28 mouse cellular contexts compared by ENCODE assay signal in the genomic region with DNA sequence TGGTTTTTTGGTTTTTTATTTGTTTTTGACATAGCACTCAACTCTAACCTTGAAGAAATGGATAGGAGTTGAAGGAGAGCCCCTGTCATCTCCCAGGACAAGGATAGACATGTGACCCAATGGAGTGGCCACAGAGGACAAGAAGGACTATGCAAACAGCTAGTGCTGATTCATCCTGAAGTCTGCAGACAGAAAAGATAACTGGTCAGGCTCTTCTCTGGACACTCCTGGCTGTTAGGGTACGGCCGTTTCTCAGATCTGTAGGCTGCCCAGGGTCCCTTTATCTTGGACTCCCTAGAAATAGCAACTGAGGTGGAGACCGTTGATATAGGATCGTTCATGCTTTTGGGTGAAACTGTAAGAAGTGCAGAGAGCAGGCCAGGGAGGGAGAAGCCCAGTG. TPM values are rescaled to one million over a fixed set of nuclear protein-coding genes. Genes with fewer than 3 reads are reported as not detected.
DNase-seq lines count a peak whose midpoint lies in the region; ATAC-seq lines count a peak whose summit lies in the region.
"Had no signal": no experiment of that assay in that cellular context is flagged by ENCODE, and none has a peak within 500 bp of the region (broad histone marks: within the 10 kb centered on the region; RNA-seq: fewer than 3 reads in every experiment).

No protein-coding gene starts in this region.

- H3K4me3 ChIP-seq in heart, embryonic 11.5 days (ENCODE audit: low read depth, low read length): no peak overlapping the region
- peak overlapping the region; percentile 79 for H3K4me3 ChIP-seq in erythroblast, embryonic 14.5 days (replicated peaks)
- peak overlapping the region; percentile 33 for H3K4me3 ChIP-seq in liver, embryonic 13.5 days (replicated peaks)
- H3K4me3 ChIP-seq: hindbrain, embryonic 12.5 days; myocyte; neural tube, embryonic 12.5 days had no signal

- H3K9ac ChIP-seq in heart, embryonic 11.5 days (ENCODE audit: low read depth, low read length): no peak overlapping the region
- peak overlapping the region; percentile 61 for H3K9ac ChIP-seq in liver, embryonic 13.5 days
- H3K9ac ChIP-seq: hindbrain, embryonic 12.5 days; neural tube, embryonic 12.5 days had no signal

- peak; percentile 79 for ATAC-seq in heart, embryonic 11.5 days (replicated peaks; ENCODE audit: insufficient number of reproducible peaks, low FRiP score, low TSS enrichment)
- ATAC-seq in liver, embryonic 13.5 days (ENCODE audit: low read depth): peak; percentile 37
- ATAC-seq: forebrain, embryonic 16.5 days; intestine, embryonic 16.5 days; Patski had no signal

- no peaks in the 10 kb centered on the region for H3K9me3 ChIP-seq in heart, embryonic 11.5 days (replicated peaks; ENCODE audit: control insufficient read depth, low read length)
- no peaks in the 10 kb centered on the region; the same call in 1 of the 2 replicates for H3K9me3 ChIP-seq in erythroblast, embryonic 14.5 days (ENCODE audit: control insufficient read depth, low read length)
- H3K9me3 ChIP-seq in liver, embryonic 13.5 days (replicated peaks): no peaks in the 10 kb centered on the region
- H3K9me3 ChIP-seq: hindbrain, embryonic 12.5 days; neural tube, embryonic 12.5 days had no signal

- peak overlapping the region; percentile 85 for H3K27ac ChIP-seq in heart, embryonic 11.5 days (ENCODE audit: low read depth, low read length)
- H3K27ac ChIP-seq in liver, embryonic 13.5 days: peak overlapping the region; percentile 100
- H3K27ac ChIP-seq: hindbrain, embryonic 12.5 days; kidney, postnatal 0 days; neural tube, embryonic 12.5 days; stomach, postnatal 0 days had no signal

- no peaks in the 10 kb centered on the region for H3K27me3 ChIP-seq in heart, embryonic 11.5 days (ENCODE audit: control insufficient read depth, insufficient read depth, low read length)
- peaks cover 4% of the 10 kb centered on the region; the same call in 1 of the 2 replicates for H3K27me3 ChIP-seq in erythroblast, embryonic 14.5 days (ENCODE audit: control insufficient read depth)
- H3K27me3 ChIP-seq in liver, embryonic 13.5 days: peaks cover 3% of the 10 kb centered on the region; the same call in 1 of the 2 replicates
- H3K27me3 ChIP-seq: hindbrain, embryonic 12.5 days; neural tube, embryonic 12.5 days; Patski had no signal

- H3K36me3 ChIP-seq in heart, embryonic 11.5 days (ENCODE audit: control insufficient read depth, insufficient read depth, low read length): no peaks in the 10 kb centered on the region
- H3K36me3 ChIP-seq in erythroblast, embryonic 14.5 days (ENCODE audit: control insufficient read depth): peaks cover 37% of the 10 kb centered on the region
- H3K36me3 ChIP-seq in liver, embryonic 13.5 days: no peaks in the 10 kb centered on the region
- H3K36me3 ChIP-seq: hindbrain, embryonic 12.5 days; neural tube, embryonic 12.5 days had no signal

- WGBS in heart, embryonic 11.5 days (ENCODE audit: insufficient replicate concordance): 37% methylated on average over 4 of the region's 4 CpGs
- WGBS in liver, embryonic 13.5 days (ENCODE audit: insufficient replicate concordance): 19% methylated on average over 4 of the region's 4 CpGs

- H3K4me1 ChIP-seq in heart, embryonic 11.5 days (ENCODE audit: control insufficient read depth, insufficient read depth, low read length): no peaks in the 10 kb centered on the region; the same call in 1 of the 2 replicates
- peaks cover 93% of the 10 kb centered on the region for H3K4me1 ChIP-seq in erythroblast, embryonic 14.5 days (ENCODE audit: control insufficient read depth)
- H3K4me1 ChIP-seq in liver, embryonic 13.5 days (replicated peaks): peaks cover 76% of the 10 kb centered on the region
- H3K4me1 ChIP-seq: hindbrain, embryonic 12.5 days; neural tube, embryonic 12.5 days had no signal

- H3K4me2 ChIP-seq in heart, embryonic 11.5 days: peak overlapping the region; percentile 39; the same call in 1 of the 2 replicates
- peak overlapping the region; percentile 61 for H3K4me2 ChIP-seq in liver, embryonic 13.5 days
- H3K4me2 ChIP-seq: hindbrain, embryonic 12.5 days; midbrain, embryonic 11.5 days; neural tube, embryonic 12.5 days had no signal

- DNase-seq in heart, adult 11 months: no peak
- no peak for DNase-seq in liver, embryonic 13.5 days
- peak; percentile 66 for DNase-seq in yolk sac, embryonic 10.5 days (ENCODE audit: low spot score)
- DNase-seq in kidney, postnatal 10 days: no peak
- no peak for DNase-seq in adrenal gland, adult (ENCODE audit: inconsistent age in 2 of 2, low spot score in 1 of 2)
- DNase-seq: adrenal gland, postnatal 36 days; cerebellum, adult 2 months; cerebellum, postnatal 25 days; gastrocnemius, postnatal 10 days; heart, postnatal 36 days; kidney, adult 8-10 months; lung, postnatal 36 days; right cerebral cortex, adult 18-20 months; right cerebral cortex, postnatal 4 days; thymus, adult 18-20 months; thymus, postnatal 36 days had no signal

RNA-seq across cellular contexts. Expression of gene Galnt15, which starts 55.1 kb away (rescaled TPM):
- 0.15 and 0.19 TPM in 2 replicates for polyA plus RNA-seq in heart, embryonic 11.5 days (2014; fragmentation: Nextera tagmentation; extraction: Ambion mirVana)
- not detected in 2 replicates for polyA plus RNA-seq in erythroblast, embryonic 14.5 days (2012)
- polyA plus RNA-seq in liver, embryonic 13.5 days (2015; fragmentation: Nextera tagmentation; extraction: Ambion mirVana): not detected in 2 replicates
- polyA plus RNA-seq: limb, embryonic 11.5 days; myocyte had no signal
